Mouse (Mus musculus): ENCODE measurements around the gene Pah.

DNA sequence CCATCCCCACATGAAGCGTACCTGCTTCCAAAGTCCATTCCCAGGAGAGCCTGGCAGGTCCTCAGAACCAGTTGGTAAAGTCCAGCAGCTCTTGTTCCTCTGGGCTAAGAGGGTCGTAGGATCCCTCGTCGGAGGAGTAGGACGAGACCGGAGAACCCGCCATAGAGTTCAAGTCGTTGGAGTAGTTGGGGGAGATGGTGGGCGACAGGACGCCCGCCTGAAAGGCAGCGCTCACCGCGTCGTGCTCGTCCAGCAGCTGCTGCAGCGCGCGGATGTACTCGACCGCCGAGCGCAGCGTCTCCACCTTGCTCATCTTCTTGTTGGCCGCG lies 29.3 kb upstream of the Pah start:
- TF ChIP-seq CTCF (IDR thresholded peaks at IDR 0.05; ENCODE audit: extremely low read depth, insufficient read depth, insufficient read length, insufficient replicate concordance) (no peak), POLR2A (IDR thresholded peaks at IDR 0.05; ENCODE audit: low read depth, low read length) (no peak)

Measured in spleen, adult 2 months (tissue).